Mouse (Mus musculus) megakaryocyte, embryonic 14.5 days (primary cell): ENCODE data around the gene Tomm5. TPM values are rescaled to one million over a fixed set of nuclear protein-coding genes. Genes with fewer than 3 reads are reported as not detected.

Source experiments
- H3K27me3 ChIP-seq: replicated peaks from 2 replicates; pipeline ENCODE3; 2012; ENCODE audit warnings: inconsistent platforms
- H3K36me3 ChIP-seq: replicated peaks from 2 replicates; pipeline ENCODE3; 2012; ENCODE audit warnings: low read length, inconsistent platforms, mixed read lengths
- H3K4me1 ChIP-seq: 2 replicates; pipeline ENCODE4 v1.6.1; 2012; ENCODE audit warnings: inconsistent platforms
- H3K4me3 ChIP-seq: replicated peaks from 2 replicates; pipeline ENCODE3; 2012; ENCODE audit warnings: moderate library complexity, mild to moderate bottlenecking, inconsistent platforms
- H3K9me3 ChIP-seq: 2 replicates; pipeline ENCODE4 v1.6.1; 2012; ENCODE audit warnings: inconsistent platforms
- FLI1 ChIP-seq: IDR thresholded peaks from 2 replicates; pipeline ENCODE4 v1.6.1; 2012; ENCODE audit warnings: low read length, inconsistent platforms, mixed read lengths
- GATA1 ChIP-seq: IDR thresholded peaks from 3 replicates; pipeline ENCODE4 v1.6.1; 2012; ENCODE audit warnings: mixed read lengths, low read length, inconsistent platforms, borderline replicate concordance
- polyA plus RNA-seq: library from polyadenylated mRNA; stranded (reverse); fragments of >175 nt; gene quantifications from 2 replicates; pipeline ENCODE4 v1.2.3, GENCODE M21; 2012; ENCODE audit warnings: low replicate concordance; ENCODE audit not compliant: insufficient read depth

Gene Tomm5
- polyA plus RNA-seq, result 18.7 and 112 TPM in 2 replicates

GRCm38 (mm10) chr4:45107601-45108277 lies at the start of gene Tomm5:
Tomm5 (minus strand) TSS chr4:45108114.
- Histone ChIP-seq H3K9me3 (no peaks in the 10 kb centered on the region), H3K27me3 (no peaks in the 10 kb centered on the region), H3K4me3 (peak within 1 kb of the TSS; percentile 97), H3K4me1 (peaks cover 31% of the 10 kb centered on the region), H3K36me3 (peaks cover 31% of the 10 kb centered on the region)
- TF ChIP-seq GATA1, result no peak
- TF ChIP-seq FLI1, result no peak

GRCm38 (mm10) chr4:45156433-45156832 lies 48.5 kb upstream of the Tomm5 start:
- Histone ChIP-seq H3K4me1 (no peaks in the 10 kb centered on the region), H3K27me3 (peaks cover 10% of the 10 kb centered on the region), H3K9me3 (no peaks in the 10 kb centered on the region), H3K4me3 (no peak overlapping the region), H3K36me3 (no peaks in the 10 kb centered on the region)
- no peak for TF ChIP-seq FLI1

- H3K4me3 ChIP-seq, result no peak overlapping the region
- H3K4me1 ChIP-seq, result peaks cover 8% of the 10 kb centered on the region; the same call in 1 of the 2 replicates
- H3K9me3 ChIP-seq, result no peaks in the 10 kb centered on the region
- TF ChIP-seq GATA1 (no peak), FLI1 (no peak)
- H3K27me3 ChIP-seq, result peaks cover 35% of the 10 kb centered on the region
- H3K36me3 ChIP-seq, result no peaks in the 10 kb centered on the region
Measured at GRCm38 (mm10) chr4:45143005-45143404, 35.1 kb upstream of the Tomm5 start.

GRCm38 (mm10) chr4:45142411-45142810 lies 34.5 kb upstream of the Tomm5 start:
- Histone ChIP-seq H3K4me1 (peaks cover 12% of the 10 kb centered on the region), H3K27me3 (peaks cover 37% of the 10 kb centered on the region), H3K4me3 (peak overlapping the region; percentile 42), H3K9me3 (no peaks in the 10 kb centered on the region), H3K36me3 (no peaks in the 10 kb centered on the region)
- no peak for TF ChIP-seq FLI1
- TF ChIP-seq GATA1, result no peak

GRCm38 (mm10) chr4:45141835-45142234 lies 33.9 kb upstream of the Tomm5 start:
- H3K4me1 ChIP-seq, result peaks cover 12% of the 10 kb centered on the region
- no peaks in the 10 kb centered on the region for H3K36me3 ChIP-seq
- H3K9me3 ChIP-seq, result no peaks in the 10 kb centered on the region
- H3K27me3 ChIP-seq, result peaks cover 37% of the 10 kb centered on the region
- TF ChIP-seq GATA1 (no peak), FLI1 (no peak)
- no peak overlapping the region for H3K4me3 ChIP-seq

- no peak overlapping the region for H3K4me3 ChIP-seq
- peaks cover 9% of the 10 kb centered on the region for H3K4me1 ChIP-seq
- TF ChIP-seq FLI1 (no peak), GATA1 (no peak)
- no peaks in the 10 kb centered on the region for H3K36me3 ChIP-seq
- peaks cover 36% of the 10 kb centered on the region for H3K27me3 ChIP-seq
- no peaks in the 10 kb centered on the region for H3K9me3 ChIP-seq
Measured at GRCm38 (mm10) chr4:45137636-45138035, 29.7 kb upstream of the Tomm5 start.

GRCm38 (mm10) chr4:45134471-45134870 lies 26.6 kb upstream of the Tomm5 start:
- H3K27me3 ChIP-seq, result peaks cover 28% of the 10 kb centered on the region

GRCm38 (mm10) chr4:45131021-45131420 lies 23.1 kb upstream of the Tomm5 start:
- H3K4me3 ChIP-seq, result no peak overlapping the region
- H3K27me3 ChIP-seq, result peaks cover 23% of the 10 kb centered on the region
- no peaks in the 10 kb centered on the region for H3K9me3 ChIP-seq
- no peaks in the 10 kb centered on the region for H3K4me1 ChIP-seq
- TF ChIP-seq FLI1 (no peak), GATA1 (no peak)
- H3K36me3 ChIP-seq, result no peaks in the 10 kb centered on the region

More at GRCm38 (mm10) chr4:45134471-45134870, 26.6 kb upstream of the Tomm5 start:
- Histone ChIP-seq H3K36me3 (no peaks in the 10 kb centered on the region), H3K4me1 (peaks cover 4% of the 10 kb centered on the region), H3K4me3 (no peak overlapping the region), H3K9me3 (no peaks in the 10 kb centered on the region)
- no peak for TF ChIP-seq GATA1
- no peak for TF ChIP-seq FLI1

GRCm38 (mm10) chr4:45121311-45121710 lies 13.4 kb upstream of the Tomm5 start:
- H3K27me3 ChIP-seq, result peaks cover 11% of the 10 kb centered on the region
- H3K4me3 ChIP-seq, result no peak overlapping the region
- H3K36me3 ChIP-seq, result no peaks in the 10 kb centered on the region
- peaks cover 4% of the 10 kb centered on the region; the same call in 1 of the 2 replicates for H3K4me1 ChIP-seq
- peaks cover 6% of the 10 kb centered on the region for H3K9me3 ChIP-seq
- TF ChIP-seq FLI1, result no peak
- no peak for TF ChIP-seq GATA1

GRCm38 (mm10) chr4:45108456-45109110 lies 669 bp upstream of the Tomm5 start:
- TF ChIP-seq FLI1, result no peak
- TF ChIP-seq GATA1, result no peak
- peaks cover 31% of the 10 kb centered on the region for H3K4me1 ChIP-seq
- peaks cover 2% of the 10 kb centered on the region for H3K27me3 ChIP-seq
- H3K36me3 ChIP-seq, result peaks cover 22% of the 10 kb centered on the region
- H3K9me3 ChIP-seq, result no peaks in the 10 kb centered on the region
- peak overlapping the region; percentile 97 for H3K4me3 ChIP-seq
